ENCODE assay signal across 14 mouse cellular contexts in genomic region chr4:48779955-48780354, GRCm38 (mm10).
DNase-seq lines count a peak whose midpoint lies in the region; ATAC-seq and TF ChIP-seq lines count a peak whose summit lies in the region.
"Had no signal": no experiment of that assay in that cellular context is flagged by ENCODE, and none has a peak within 500 bp of the region (broad histone marks: within the 10 kb centered on the region; RNA-seq: fewer than 3 reads in every experiment).

No protein-coding gene starts in this region.

- no peaks in the 10 kb centered on the region for H3K36me3 ChIP-seq in hindbrain, embryonic 14.5 days (replicated peaks; ENCODE audit: control insufficient read depth, insufficient read depth)
- H3K36me3 ChIP-seq in hindbrain, postnatal 0 days (ENCODE audit: insufficient read depth, low read length): no peaks in the 10 kb centered on the region
- no peaks in the 10 kb centered on the region for H3K36me3 ChIP-seq in forebrain, embryonic 13.5 days (ENCODE audit: poor library complexity, severe bottlenecking)
- H3K36me3 ChIP-seq in forebrain, embryonic 16.5 days (ENCODE audit: control insufficient read depth, insufficient read depth): no peaks in the 10 kb centered on the region
- no peaks in the 10 kb centered on the region for H3K36me3 ChIP-seq in neural tube, embryonic 13.5 days
- H3K36me3 ChIP-seq: midbrain, embryonic 13.5 days had no signal

- no peak for DNase-seq in hindbrain, embryonic 14.5 days (ENCODE audit: low spot score)
- DNase-seq in hindbrain, postnatal 0 days (ENCODE audit: low spot score): no peak
- DNase-seq in urinary bladder, postnatal 4 days (ENCODE audit: low spot score in 2 of 2): no peak
- DNase-seq in left cerebral cortex, adult 18-20 months (ENCODE audit: low spot score in 2 of 2): no peak
- DNase-seq: right cerebral cortex, postnatal 25 days; thymus, adult 18-20 months had no signal

- no peak overlapping the region for H3K4me2 ChIP-seq in hindbrain, embryonic 14.5 days (replicated peaks)
- no peak overlapping the region for H3K4me2 ChIP-seq in hindbrain, postnatal 0 days (ENCODE audit: low read depth, low read length)
- peak overlapping the region; percentile 33; the same call in 1 of the 2 replicates for H3K4me2 ChIP-seq in forebrain, embryonic 13.5 days
- peak overlapping the region; percentile 34; the same call in 1 of the 2 replicates for H3K4me2 ChIP-seq in forebrain, embryonic 16.5 days (ENCODE audit: low read length)
- no peak overlapping the region for H3K4me2 ChIP-seq in neural tube, embryonic 13.5 days
- H3K4me2 ChIP-seq: heart, embryonic 11.5 days; midbrain, embryonic 13.5 days had no signal

- H3K27ac ChIP-seq in hindbrain, embryonic 14.5 days: peak overlapping the region; percentile 44; the same call in 1 of the 2 replicates
- H3K27ac ChIP-seq in hindbrain, postnatal 0 days: no peak overlapping the region
- peak overlapping the region; percentile 55; the same call in 1 of the 2 replicates for H3K27ac ChIP-seq in forebrain, embryonic 13.5 days
- H3K27ac ChIP-seq in forebrain, embryonic 16.5 days (ENCODE audit: low read length): peak overlapping the region; percentile 48
- peak overlapping the region; percentile 49 for H3K27ac ChIP-seq in neural tube, embryonic 13.5 days (replicated peaks)
- H3K27ac ChIP-seq: liver, embryonic 14.5 days; macrophage; midbrain, embryonic 13.5 days had no signal

- no peaks in the 10 kb centered on the region for H3K4me1 ChIP-seq in hindbrain, embryonic 14.5 days (replicated peaks; ENCODE audit: control insufficient read depth, insufficient read depth, low read length)
- H3K4me1 ChIP-seq in hindbrain, postnatal 0 days (ENCODE audit: insufficient read depth, low read length): no peaks in the 10 kb centered on the region
- H3K4me1 ChIP-seq in forebrain, embryonic 13.5 days: peaks cover 26% of the 10 kb centered on the region
- peaks cover 11% of the 10 kb centered on the region; the same call in 1 of the 2 replicates for H3K4me1 ChIP-seq in forebrain, embryonic 16.5 days (replicated peaks; ENCODE audit: control insufficient read depth, insufficient read depth, low read length)
- peaks cover 16% of the 10 kb centered on the region for H3K4me1 ChIP-seq in neural tube, embryonic 13.5 days (replicated peaks)

- TF ChIP-seq CTCF in hindbrain, postnatal 0 days (IDR thresholded peaks at IDR 0.05; ENCODE audit: low read depth): no peak

- H3K9ac ChIP-seq in hindbrain, embryonic 14.5 days: no peak overlapping the region
- H3K9ac ChIP-seq in hindbrain, postnatal 0 days (replicated peaks; ENCODE audit: low read length): no peak overlapping the region
- H3K9ac ChIP-seq in forebrain, embryonic 13.5 days: no peak overlapping the region
- H3K9ac ChIP-seq in forebrain, embryonic 16.5 days (replicated peaks; ENCODE audit: low read depth, low read length): no peak overlapping the region
- no peak overlapping the region for H3K9ac ChIP-seq in neural tube, embryonic 13.5 days
- H3K9ac ChIP-seq: liver, embryonic 14.5 days; midbrain, embryonic 13.5 days had no signal

- 70% methylated on average over 2 of the region's 2 CpGs for WGBS in hindbrain, embryonic 14.5 days
- WGBS in hindbrain, postnatal 0 days: 66% methylated on average over 2 of the region's 2 CpGs
- WGBS in forebrain, embryonic 13.5 days: 39% methylated on average over 2 of the region's 2 CpGs
- 13% methylated on average over 2 of the region's 2 CpGs for WGBS in forebrain, embryonic 16.5 days
- WGBS in neural tube, embryonic 13.5 days: 60% methylated on average over 2 of the region's 2 CpGs

- H3K27me3 ChIP-seq in hindbrain, embryonic 14.5 days (ENCODE audit: control insufficient read depth, insufficient read depth, low read length): no peaks in the 10 kb centered on the region
- H3K27me3 ChIP-seq in hindbrain, postnatal 0 days (ENCODE audit: insufficient read depth, low read length): no peaks in the 10 kb centered on the region
- no peaks in the 10 kb centered on the region for H3K27me3 ChIP-seq in forebrain, embryonic 13.5 days
- no peaks in the 10 kb centered on the region for H3K27me3 ChIP-seq in forebrain, embryonic 16.5 days (replicated peaks; ENCODE audit: control insufficient read depth, insufficient read depth, low read length)
- H3K27me3 ChIP-seq in neural tube, embryonic 13.5 days: no peaks in the 10 kb centered on the region
- H3K27me3 ChIP-seq: midbrain, embryonic 13.5 days had no signal

- no peak for ATAC-seq in hindbrain, embryonic 14.5 days (ENCODE audit: low FRiP score)
- no peak for ATAC-seq in hindbrain, postnatal 0 days
- peak; percentile 88 for ATAC-seq in forebrain, embryonic 13.5 days
- peak; percentile 86 for ATAC-seq in forebrain, embryonic 16.5 days
- no peak for ATAC-seq in neural tube, embryonic 13.5 days (ENCODE audit: low read depth)

- no peaks in the 10 kb centered on the region for H3K9me3 ChIP-seq in hindbrain, embryonic 14.5 days (ENCODE audit: control insufficient read depth, low read length)
- no peaks in the 10 kb centered on the region for H3K9me3 ChIP-seq in hindbrain, postnatal 0 days (ENCODE audit: low read length)
- no peaks in the 10 kb centered on the region for H3K9me3 ChIP-seq in forebrain, embryonic 13.5 days (replicated peaks)
- H3K9me3 ChIP-seq in forebrain, embryonic 16.5 days (ENCODE audit: control insufficient read depth, low read length): no peaks in the 10 kb centered on the region
- no peaks in the 10 kb centered on the region for H3K9me3 ChIP-seq in neural tube, embryonic 13.5 days
- H3K9me3 ChIP-seq: midbrain, embryonic 13.5 days had no signal

- no peak overlapping the region for H3K4me3 ChIP-seq in hindbrain, embryonic 14.5 days (replicated peaks; ENCODE audit: low read length)
- H3K4me3 ChIP-seq in hindbrain, postnatal 0 days (ENCODE audit: low read length): no peak overlapping the region
- no peak overlapping the region for H3K4me3 ChIP-seq in forebrain, embryonic 13.5 days
- no peak overlapping the region; the same call in 1 of the 2 replicates for H3K4me3 ChIP-seq in forebrain, embryonic 16.5 days (replicated peaks; ENCODE audit: low read length)
- no peak overlapping the region for H3K4me3 ChIP-seq in neural tube, embryonic 13.5 days
- H3K4me3 ChIP-seq: erythroblast, embryonic 14.5 days; midbrain, embryonic 13.5 days had no signal

Comparison
In these comparisons a context has a peak if more than half of its experiments do, and no peak if none do; other contexts are left out.
1. ATAC-seq: peak in forebrain, embryonic 13.5 days (single experiment) and forebrain, embryonic 16.5 days (single experiment); none in hindbrain, embryonic 14.5 days (single experiment), hindbrain, postnatal 0 days (single experiment) and neural tube, embryonic 13.5 days (single experiment).
2. H3K4me2 ChIP-seq: peak in forebrain, embryonic 13.5 days (single experiment) and forebrain, embryonic 16.5 days (single experiment); none in hindbrain, embryonic 14.5 days (single experiment), hindbrain, postnatal 0 days (single experiment) and neural tube, embryonic 13.5 days (single experiment).